Mouse (Mus musculus) lung, embryonic 16.5 days (tissue): Measurements from ENCODE around the gene Cntn3. TPM values are rescaled to one million over a fixed set of nuclear protein-coding genes. Genes with fewer than 3 reads are reported as not detected.
"Not testable (repeated sequence)": the region's sequence is repeated elsewhere in the genome, so short reads cannot be mapped to it uniquely, and the experiment has no call there.

Source experiments
- ATAC-seq: fragments of 200-750 bp; cut with Nextera tagmentation; 2 replicates; pipeline ENCODE4 v1.8.0; 2017; ENCODE audit warnings: low read depth, mild to moderate bottlenecking, moderate library complexity
- H3K27ac ChIP-seq: fragments of 300-500 bp; sonication (generic); 2 replicates; pipeline ENCODE4 v1.5.1; 2014; ENCODE audit warnings: mild to moderate bottlenecking, control low read depth, low read length
- H3K27me3 ChIP-seq: fragments of 300-500 bp; sonication (generic); 2 replicates; pipeline ENCODE4 v1.6.1; 2014; ENCODE audit warnings: low read depth, low read length, mixed read lengths; ENCODE audit not compliant: control insufficient read depth, insufficient read depth
- H3K36me3 ChIP-seq: fragments of 300-500 bp; sonication (generic); 2 replicates; pipeline ENCODE4 v1.6.1; 2014; ENCODE audit warnings: low read length; ENCODE audit not compliant: control insufficient read depth, insufficient read depth
- H3K4me1 ChIP-seq: fragments of 300-500 bp; sonication (generic); replicated peaks from 2 replicates; pipeline ENCODE4 v1.6.1; 2014; ENCODE audit warnings: low read length, mixed read lengths; ENCODE audit not compliant: control insufficient read depth, insufficient read depth
- H3K4me2 ChIP-seq: fragments of 300-500 bp; sonication (generic); 2 replicates; pipeline ENCODE4 v1.6.1; 2014; ENCODE audit warnings: low read depth, low read length, control low read depth
- H3K4me3 ChIP-seq: fragments of 300-500 bp; sonication (generic); 2 replicates; pipeline ENCODE4 v1.5.1; 2014; ENCODE audit warnings: mild to moderate bottlenecking, low read length, control low read depth
- H3K9ac ChIP-seq: fragments of 300-500 bp; sonication (generic); 2 replicates; pipeline ENCODE4 v1.6.1; 2014; ENCODE audit warnings: low read length, control low read depth
- H3K9me3 ChIP-seq: fragments of 300-500 bp; sonication (generic); 2 replicates; pipeline ENCODE4 v1.6.1; 2016; ENCODE audit warnings: low read length; ENCODE audit not compliant: control insufficient read depth
- whole genome bisulfite sequencing: fragments of 180-500 bp; shearing (Covaris S2); extraction: QIAGEN DNeasy Blood & Tissue Kit; methylation state at CpG from one replicate; pipeline ENCODE4 v1.1.7; 2014; 5-methylcytosine and 5-hydroxymethylcytosine counted together
- polyA plus RNA-seq: library from polyadenylated mRNA; unstranded; fragments of >200 nt; fragmentation: Nextera tagmentation; extraction: Ambion mirVana; gene quantifications from 2 replicates; pipeline ENCODE4 v1.2.1, GENCODE M21; 2015

The Cntn3 gene
- 0.19 and 0.25 TPM in 2 replicates for polyA plus RNA-seq

DNA sequence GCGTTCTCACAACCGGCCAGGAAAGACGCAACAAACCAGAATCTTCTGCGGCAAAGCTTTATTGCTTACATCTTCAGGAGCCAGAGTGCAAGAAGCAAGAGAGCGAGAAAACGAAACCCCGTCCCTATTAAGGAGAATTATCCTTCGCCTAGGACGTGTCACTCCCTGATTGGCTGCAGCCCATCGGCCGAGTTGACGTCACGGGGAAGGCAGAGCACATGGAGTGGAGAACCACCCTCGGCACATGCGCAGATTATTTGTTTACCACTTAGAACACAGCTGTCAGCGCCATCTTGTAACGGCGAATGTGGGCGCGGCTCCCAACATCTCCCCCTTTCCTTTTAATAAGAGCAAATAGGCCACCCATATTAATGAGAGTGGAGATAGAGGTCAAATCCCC is at the start of gene Cntn3:
Gene Cntn3 (minus strand): TSS at position 101 of the 400 bp plus-strand sequence.
- not testable (repeated sequence) for H3K4me3 ChIP-seq, ATAC-seq, H3K9ac ChIP-seq, H3K36me3 ChIP-seq, H3K27ac ChIP-seq, H3K4me1 ChIP-seq, H3K27me3 ChIP-seq, H3K4me2 ChIP-seq, H3K9me3 ChIP-seq
- WGBS = 99% methylated on average over 4 of the region's 20 CpGs

DNA sequence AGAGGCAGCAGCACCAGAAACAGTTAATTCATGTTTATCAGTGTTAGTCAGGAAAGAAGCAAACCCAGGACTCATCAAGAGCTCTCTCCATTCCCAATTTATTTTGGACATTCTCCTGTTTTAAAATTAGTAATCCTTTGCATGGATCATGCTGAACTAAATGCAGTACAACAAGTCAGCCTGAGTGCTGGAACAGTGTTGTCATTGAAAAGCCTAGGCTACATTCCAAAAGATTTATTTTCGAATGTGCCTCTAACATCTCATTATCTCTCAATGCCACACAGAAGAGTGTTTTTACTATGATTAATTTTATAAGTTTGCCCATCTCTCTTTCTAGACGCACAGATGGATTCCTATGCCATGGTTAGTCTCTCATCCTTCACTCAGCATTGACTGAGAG is 27.9 kb upstream of the Cntn3 start:
- Histone ChIP-seq H3K4me1 (no peaks in the 10 kb centered on the region), H3K9me3 (no peaks in the 10 kb centered on the region), H3K27me3 (no peaks in the 10 kb centered on the region), H3K27ac (no peak overlapping the region), H3K4me2 (no peak overlapping the region), H3K9ac (no peak overlapping the region), H3K36me3 (no peaks in the 10 kb centered on the region), H3K4me3 (no peak overlapping the region)
- no peak for ATAC-seq
- 50% methylated on average over 2 of the region's 2 CpGs for whole genome bisulfite sequencing

DNA sequence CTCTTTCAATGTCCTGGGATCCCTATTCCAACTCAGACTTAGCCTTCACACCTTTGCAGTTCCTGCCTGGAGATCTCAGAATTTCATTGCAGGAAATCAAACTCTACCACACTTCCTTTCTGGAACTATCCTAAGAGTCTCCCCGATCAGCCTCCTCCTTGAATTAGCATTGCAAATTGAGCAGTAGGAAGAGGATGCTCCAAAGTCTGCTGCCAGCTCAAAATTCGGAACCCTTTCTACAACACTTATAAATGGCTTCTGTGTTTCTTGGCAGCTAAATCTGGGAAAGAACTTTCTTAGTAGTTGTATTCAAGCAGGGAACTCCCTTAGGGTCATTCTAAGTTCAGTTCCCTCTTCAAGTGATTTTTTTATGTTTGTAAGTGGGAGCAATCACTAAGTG is 24.9 kb upstream of the Cntn3 start:
- H3K27ac ChIP-seq = no peak overlapping the region
- no peaks in the 10 kb centered on the region for H3K36me3 ChIP-seq
- no peak overlapping the region for H3K4me3 ChIP-seq
- H3K9me3 ChIP-seq = no peaks in the 10 kb centered on the region
- no peaks in the 10 kb centered on the region for H3K27me3 ChIP-seq
- WGBS = 49% methylated on average over 2 of the region's 2 CpGs
- H3K4me1 ChIP-seq = no peaks in the 10 kb centered on the region
- no peak for ATAC-seq
- H3K9ac ChIP-seq = no peak overlapping the region
- no peak overlapping the region for H3K4me2 ChIP-seq

DNA sequence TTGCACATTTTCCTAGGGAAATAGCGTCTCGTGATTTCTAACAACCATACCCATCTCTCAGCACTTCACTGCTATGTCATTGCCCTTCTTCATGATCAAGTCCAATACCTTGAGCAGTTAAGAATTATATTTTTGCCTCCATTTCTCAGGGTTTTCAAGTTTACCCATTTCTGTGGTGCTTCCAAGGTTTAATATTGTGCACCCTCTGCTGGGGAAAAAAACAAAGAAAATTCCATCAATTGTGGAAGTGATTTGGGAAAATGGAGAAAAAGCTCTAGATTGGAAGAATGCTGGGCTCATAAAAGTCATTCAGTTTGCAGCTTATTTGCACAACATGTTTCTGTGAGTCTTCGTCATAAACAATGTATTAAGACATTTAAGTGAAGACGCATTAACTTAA is 17.2 kb upstream of the Cntn3 start:
- Histone ChIP-seq H3K36me3 (no peaks in the 10 kb centered on the region), H3K9ac (no peak overlapping the region), H3K4me3 (no peak overlapping the region), H3K27me3 (no peaks in the 10 kb centered on the region), H3K4me1 (no peaks in the 10 kb centered on the region), H3K27ac (no peak overlapping the region), H3K9me3 (no peaks in the 10 kb centered on the region), H3K4me2 (no peak overlapping the region)
- ATAC-seq = no peak
- WGBS = 87% methylated on average over 4 of the region's 4 CpGs

DNA sequence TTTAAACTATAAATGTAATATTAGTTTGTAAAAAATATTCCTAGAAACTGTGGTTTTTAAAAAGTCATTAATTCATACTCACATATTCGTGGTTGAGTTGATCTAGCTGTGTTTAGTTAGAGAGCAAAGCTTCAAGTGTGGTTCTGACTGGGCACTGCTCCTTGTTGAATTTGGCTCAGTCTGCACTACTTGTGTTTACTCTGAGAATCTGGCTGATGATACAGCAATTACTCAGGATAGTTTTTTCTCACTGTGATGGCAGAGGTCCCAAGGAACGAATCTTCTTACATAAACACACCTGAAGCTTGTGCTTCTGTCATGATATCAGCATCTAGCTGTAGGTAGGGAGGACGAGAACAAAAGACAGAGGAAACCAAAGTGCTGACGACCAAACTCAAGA is 16.4 kb upstream of the Cntn3 start:
- WGBS = 21% methylated on average over 4 of the region's 4 CpGs
- no peak overlapping the region for H3K9ac ChIP-seq
- no peaks in the 10 kb centered on the region for H3K4me1 ChIP-seq
- no peaks in the 10 kb centered on the region for H3K27me3 ChIP-seq
- ATAC-seq = no peak
- H3K27ac ChIP-seq = no peak overlapping the region
- H3K36me3 ChIP-seq = no peaks in the 10 kb centered on the region
- H3K9me3 ChIP-seq = no peaks in the 10 kb centered on the region
- no peak overlapping the region for H3K4me2 ChIP-seq
- no peak overlapping the region for H3K4me3 ChIP-seq

DNA sequence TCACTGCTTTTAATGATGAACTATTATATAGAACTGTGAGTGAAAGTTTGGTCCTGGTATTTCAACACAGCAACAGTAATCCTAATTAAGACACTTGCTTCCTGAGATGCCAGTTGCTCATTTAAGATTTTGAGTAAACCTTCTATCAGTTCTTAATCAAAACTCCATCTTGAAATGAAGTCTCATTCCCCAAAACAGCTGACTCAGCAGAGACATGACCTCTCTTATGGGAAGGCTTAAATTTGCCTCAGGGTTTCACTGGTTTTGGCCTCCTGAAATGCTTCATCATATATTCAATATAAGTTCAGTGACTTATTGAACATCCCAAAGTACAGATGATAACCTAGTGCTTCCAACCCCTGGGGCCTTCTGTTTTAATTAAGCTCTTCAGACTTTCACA is 13.2 kb upstream of the Cntn3 start:
- Histone ChIP-seq H3K9ac (no peak overlapping the region), H3K9me3 (no peaks in the 10 kb centered on the region), H3K27ac (no peak overlapping the region), H3K4me3 (no peak overlapping the region), H3K27me3 (no peaks in the 10 kb centered on the region), H3K36me3 (no peaks in the 10 kb centered on the region), H3K4me2 (no peak overlapping the region), H3K4me1 (no peaks in the 10 kb centered on the region)
- no peak for ATAC-seq

DNA sequence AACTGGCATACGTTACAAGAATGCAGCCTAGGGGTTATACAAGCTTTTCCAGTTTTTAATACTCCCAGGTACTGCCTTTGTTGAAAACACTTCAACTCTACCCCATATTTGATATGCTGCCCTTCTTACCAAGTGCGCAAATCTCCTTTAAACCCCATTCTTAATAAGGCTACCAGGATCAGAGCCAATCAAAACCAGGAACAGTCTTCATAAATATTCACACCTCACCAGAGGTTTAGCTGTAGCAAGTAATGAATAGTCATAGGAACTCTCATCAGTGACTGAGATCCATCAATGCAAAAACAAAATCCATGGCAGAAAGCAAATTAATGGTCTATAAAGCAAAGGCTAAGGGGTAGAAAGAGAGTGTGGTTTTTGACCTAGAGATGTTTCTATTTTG is 10.7 kb upstream of the Cntn3 start:
- Histone ChIP-seq H3K4me2 (no peak overlapping the region), H3K4me3 (no peak overlapping the region), H3K36me3 (no peaks in the 10 kb centered on the region), H3K27me3 (no peaks in the 10 kb centered on the region), H3K9ac (no peak overlapping the region), H3K4me1 (no peaks in the 10 kb centered on the region), H3K27ac (no peak overlapping the region), H3K9me3 (no peaks in the 10 kb centered on the region)
- 74% methylated on average over 2 of the region's 2 CpGs for WGBS
- ATAC-seq = no peak

DNA sequence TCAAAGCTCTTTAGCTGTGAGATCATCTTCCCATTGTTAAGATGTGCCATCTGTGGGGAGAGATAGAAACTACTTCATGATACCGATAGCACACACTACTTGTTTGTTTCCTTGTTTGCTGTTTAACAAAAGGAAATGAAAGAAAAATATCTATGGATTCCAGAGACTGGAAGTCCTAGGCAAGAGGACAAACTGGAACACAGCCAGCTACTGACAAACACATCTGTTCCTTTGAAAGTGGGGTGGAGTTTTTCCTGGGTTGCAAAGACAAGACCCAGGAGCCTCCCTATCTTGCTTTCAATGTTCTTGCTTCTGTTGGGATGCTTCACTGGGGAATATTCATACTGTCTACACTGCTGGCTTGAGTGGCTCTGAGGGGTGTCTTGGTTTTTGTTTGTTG is 5.4 kb downstream of the Cntn3 start:
- H3K4me2 ChIP-seq = no peak overlapping the region
- H3K27ac ChIP-seq = no peak overlapping the region
- H3K9me3 ChIP-seq = no peaks in the 10 kb centered on the region
- peaks cover 10% of the 10 kb centered on the region for H3K27me3 ChIP-seq
- ATAC-seq = no peak
- no peaks in the 10 kb centered on the region for H3K4me1 ChIP-seq
- H3K4me3 ChIP-seq = no peak overlapping the region
- 53% methylated on average over 1 of the region's 1 CpGs for WGBS
- no peak overlapping the region for H3K9ac ChIP-seq
- no peaks in the 10 kb centered on the region for H3K36me3 ChIP-seq

DNA sequence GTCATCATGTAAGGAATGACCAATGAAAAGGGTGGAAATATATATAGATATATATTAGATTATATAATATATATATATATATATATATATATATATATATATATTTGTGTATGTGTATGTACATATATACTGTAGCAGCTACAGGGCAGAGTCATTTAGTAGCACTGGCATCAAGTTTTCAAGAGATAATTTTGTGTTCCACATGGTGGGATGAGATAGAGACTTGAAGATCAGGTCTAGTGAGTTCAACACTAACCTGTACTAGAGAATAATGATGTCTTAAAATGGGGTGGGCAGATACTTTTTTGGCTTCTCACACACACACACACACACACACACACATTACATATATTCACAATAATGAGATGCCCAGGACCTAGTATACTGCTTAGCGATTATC is 7.7 kb downstream of the Cntn3 start:
- no peak for ATAC-seq
- Histone ChIP-seq H3K27ac (no peak overlapping the region), H3K9me3 (no peaks in the 10 kb centered on the region), H3K4me1 (no peaks in the 10 kb centered on the region), H3K9ac (no peak overlapping the region), H3K27me3 (peaks cover 11% of the 10 kb centered on the region), H3K4me2 (no peak overlapping the region), H3K4me3 (no peak overlapping the region), H3K36me3 (no peaks in the 10 kb centered on the region)
- WGBS = 91% methylated on average over 1 of the region's 1 CpGs

DNA sequence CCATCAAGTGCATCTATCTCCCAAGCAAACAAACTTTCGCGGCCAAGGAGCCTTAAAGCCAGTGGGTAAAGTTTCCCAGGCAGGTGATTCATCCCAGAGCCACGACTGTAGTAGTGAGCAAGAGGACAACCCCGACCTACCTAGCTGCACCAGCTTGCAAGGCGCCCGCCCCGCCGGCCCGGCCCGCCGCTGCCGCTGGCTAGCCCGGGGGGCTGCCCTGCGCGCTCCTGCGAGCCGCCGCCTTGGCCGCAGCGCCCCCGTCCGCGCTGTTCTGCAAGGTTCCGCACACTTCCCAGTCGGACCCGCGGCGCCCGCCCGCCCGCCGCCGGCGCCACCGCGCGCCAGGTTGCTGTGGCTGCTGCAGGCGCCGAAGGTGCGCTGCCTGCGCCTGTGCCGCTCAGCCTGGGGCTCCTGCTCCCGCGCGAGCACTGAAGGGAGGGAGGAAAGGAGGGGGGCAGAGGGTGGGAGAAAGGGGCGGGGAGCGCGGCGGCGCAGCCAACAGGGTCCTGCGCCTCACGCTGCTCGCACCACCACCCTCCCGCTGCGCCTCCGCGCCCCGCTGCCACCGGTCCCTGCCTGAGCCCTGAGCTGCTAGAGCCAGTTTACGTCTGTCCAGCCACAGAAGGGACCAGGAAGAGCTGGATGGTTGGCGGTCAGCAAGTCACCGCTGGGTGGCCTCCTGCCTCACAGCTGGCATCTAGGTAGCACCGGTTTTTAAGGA is 8.7 kb downstream of the Cntn3 start:
- Histone ChIP-seq H3K27me3 (peaks cover 11% of the 10 kb centered on the region), H3K9me3 (no peaks in the 10 kb centered on the region), H3K4me3 (peak overlapping the region; percentile 53), H3K9ac (peak overlapping the region; percentile 58), H3K36me3 (no peaks in the 10 kb centered on the region), H3K4me2 (peak overlapping the region; percentile 90), H3K4me1 (no peaks in the 10 kb centered on the region), H3K27ac (no peak overlapping the region)
- peak; percentile 99 for ATAC-seq
- 3% methylated on average over 44 of the region's 63 CpGs for WGBS
